Mouse (Mus musculus): ENCODE measurements at regions not wholly inside any gene's neighbourhood (a gene's known extent, or its start where the extent isn't known, plus 50 kb on each side); places are given as distances from the start of the nearest gene placed in this dataset.

DNA sequence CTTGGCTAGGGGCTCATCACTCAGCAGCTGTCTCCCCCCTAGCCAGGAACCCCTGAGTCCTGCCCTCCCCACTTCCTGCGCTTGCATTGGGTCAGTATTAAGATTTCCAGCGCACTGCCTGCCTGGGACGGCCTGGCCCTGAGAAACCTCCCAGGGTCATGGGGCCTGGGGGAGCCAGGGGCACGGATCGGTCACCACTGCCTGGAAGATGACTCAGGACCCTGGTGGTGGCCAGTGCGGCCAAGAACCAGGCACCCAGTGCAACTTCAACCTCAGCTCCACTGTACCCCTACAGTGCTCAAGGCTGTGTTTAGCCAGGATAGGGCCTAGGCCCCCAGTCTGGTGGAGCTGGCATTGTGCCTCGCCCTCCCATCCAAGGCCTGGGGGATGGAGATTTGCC is 111.9 kb upstream of the Zbtb40 start:
- TF ChIP-seq ZNF384 (IDR thresholded peaks at IDR 0.05; ENCODE audit: low read depth, low read length) (no peak), CHD2 (IDR thresholded peaks at IDR 0.05; ENCODE audit: low read depth, low read length) (no peak)
